Mouse (Mus musculus) lung, postnatal 0 days (tissue): Measurements from ENCODE around the gene Sptbn4. TPM values are rescaled to one million over a fixed set of nuclear protein-coding genes. Genes with fewer than 3 reads are reported as not detected.

ENCODE experiments used
- ATAC-seq: fragments of 200-750 bp; cut with Nextera tagmentation; 2 replicates; pipeline ENCODE4 v1.8.0; 2017; ENCODE audit warnings: moderate library complexity
- DNase-seq: peaks from one replicate; pipeline ENCODE4 v3.0.0-alpha.2; 2016; ENCODE audit warnings: low spot score
- H3K27ac ChIP-seq: fragments of 300-500 bp; sonication (generic); 2 replicates; pipeline ENCODE4 v1.5.1; 2014; ENCODE audit warnings: antibody characterized with exemption, mild to moderate bottlenecking, low read length, mixed read lengths
- H3K27me3 ChIP-seq: fragments of 300-500 bp; sonication (generic); replicated peaks from 2 replicates; pipeline ENCODE4 v1.6.1; 2014; ENCODE audit warnings: low read length, mixed read lengths; ENCODE audit not compliant: insufficient read depth
- H3K36me3 ChIP-seq: fragments of 300-500 bp; sonication (generic); 2 replicates; pipeline ENCODE4 v1.6.1; 2014; ENCODE audit warnings: low read length, mixed read lengths; ENCODE audit not compliant: insufficient read depth
- H3K4me1 ChIP-seq: fragments of 300-500 bp; sonication (generic); 2 replicates; pipeline ENCODE4 v1.6.1; 2014; ENCODE audit warnings: antibody characterized with exemption, low read depth, low read length, mixed read lengths; ENCODE audit not compliant: insufficient read depth
- H3K4me2 ChIP-seq: fragments of 300-500 bp; sonication (generic); replicated peaks from 2 replicates; pipeline ENCODE4 v1.6.1; 2014; ENCODE audit warnings: low read depth, mild to moderate bottlenecking, low read length, moderate library complexity, mixed read lengths
- H3K4me3 ChIP-seq: fragments of 300-500 bp; sonication (generic); 2 replicates; pipeline ENCODE4 v1.5.1; 2014; ENCODE audit warnings: low read depth, low read length
- H3K9ac ChIP-seq: fragments of 300-500 bp; sonication (generic); replicated peaks from 2 replicates; pipeline ENCODE4 v1.6.1; 2014; ENCODE audit warnings: low read depth, mild to moderate bottlenecking
- H3K9me3 ChIP-seq: fragments of 300-500 bp; sonication (generic); 2 replicates; pipeline ENCODE4 v1.6.1; 2016; ENCODE audit warnings: low read length, mixed read lengths
- CTCF ChIP-seq: IDR thresholded peaks from 2 replicates; pipeline ENCODE4 v1.5.1; 2016; ENCODE audit warnings: antibody characterized with exemption, mild to moderate bottlenecking
- EP300 ChIP-seq: IDR thresholded peaks from 2 replicates; pipeline ENCODE4 v1.6.1; 2016; ENCODE audit warnings: antibody characterized with exemption, mild to moderate bottlenecking, control low read depth
- WGBS: fragments of 180-500 bp; shearing (Covaris S2); extraction: QIAGEN DNeasy Blood & Tissue Kit; methylation state at CpG from one replicate; pipeline ENCODE4 v1.1.7; 2014; 5-methylcytosine and 5-hydroxymethylcytosine counted together
- polyA plus RNA-seq: library from polyadenylated mRNA; unstranded; fragments of >200 nt; fragmentation: Nextera tagmentation; extraction: Ambion mirVana; gene quantifications from 2 replicates; pipeline ENCODE4 v1.2.1, GENCODE M21; 2015

Sptbn4 gene
- polyA plus RNA-seq, 1 experiment from 2014 or later: 0.20 TPM

- H3K4me3 ChIP-seq: no peak overlapping the region
- no peak for DNase-seq
- H3K9me3 ChIP-seq: no peaks in the 10 kb centered on the region
- H3K36me3 ChIP-seq: no peaks in the 10 kb centered on the region
- H3K27me3 ChIP-seq: no peaks in the 10 kb centered on the region
- 95% methylated on average over 8 of the region's 8 CpGs for WGBS
- no peak overlapping the region for H3K27ac ChIP-seq
- TF ChIP-seq CTCF: no peak
- TF ChIP-seq EP300: no peak
- H3K4me2 ChIP-seq: no peak overlapping the region
- ATAC-seq: no peak
- H3K9ac ChIP-seq: no peak overlapping the region
- peaks cover 18% of the 10 kb centered on the region for H3K4me1 ChIP-seq
Observed at GRCm38 (mm10) chr7:27327500-27327899, 120.0 kb downstream of the Sptbn4 start.

- Histone ChIP-seq H3K9me3 (no peaks in the 10 kb centered on the region), H3K4me1 (peaks cover 12% of the 10 kb centered on the region), H3K4me3 (0 out of 2 replicates have a peak overlapping the region, but pooled peaks have one; percentile 21), H3K27ac (0 out of 2 replicates have a peak overlapping the region, but pooled peaks have one; percentile 3), H3K4me2 (peak overlapping the region; percentile 51), H3K9ac (peak overlapping the region; percentile 13; the same call in 1 of the 2 replicates), H3K36me3 (no peaks in the 10 kb centered on the region), H3K27me3 (no peaks in the 10 kb centered on the region)
- no peak for ATAC-seq
- TF ChIP-seq CTCF (no peak), EP300 (no peak)
- WGBS: 58% methylated on average over 34 of the region's 34 CpGs
- no peak for DNase-seq
Observed at GRCm38 (mm10) chr7:27326101-27326880, 121.2 kb downstream of the Sptbn4 start.

GRCm38 (mm10) chr7:27325697-27326096, 121.8 kb downstream of the Sptbn4 start:
- TF ChIP-seq EP300 (no peak), CTCF (no peak)
- DNase-seq (peak; percentile 87), ATAC-seq (peak; percentile 61)
- peak overlapping the region; percentile 51 for H3K4me2 ChIP-seq
- H3K27ac ChIP-seq: 0 out of 2 replicates have a peak overlapping the region, but pooled peaks have one; percentile 3
- WGBS: 7% methylated on average over 24 of the region's 24 CpGs
- no peaks in the 10 kb centered on the region for H3K9me3 ChIP-seq
- H3K9ac ChIP-seq: peak overlapping the region; percentile 13; the same call in 1 of the 2 replicates
- no peaks in the 10 kb centered on the region for H3K36me3 ChIP-seq
- peak overlapping the region; percentile 21; the same call in 1 of the 2 replicates for H3K4me3 ChIP-seq
- no peaks in the 10 kb centered on the region for H3K27me3 ChIP-seq
- peaks cover 12% of the 10 kb centered on the region for H3K4me1 ChIP-seq

GRCm38 (mm10) chr7:27324928-27325327, 122.6 kb downstream of the Sptbn4 start:
- H3K4me2 ChIP-seq: no peak overlapping the region
- no peak for TF ChIP-seq EP300
- TF ChIP-seq CTCF: no peak
- no peaks in the 10 kb centered on the region for H3K27me3 ChIP-seq
- H3K4me1 ChIP-seq: peaks cover 9% of the 10 kb centered on the region
- no peak for DNase-seq
- H3K27ac ChIP-seq: no peak overlapping the region
- no peak overlapping the region for H3K9ac ChIP-seq
- 60% methylated on average over 18 of the region's 20 CpGs for WGBS
- H3K4me3 ChIP-seq: no peak overlapping the region
- H3K36me3 ChIP-seq: no peaks in the 10 kb centered on the region
- no peak for ATAC-seq
- no peaks in the 10 kb centered on the region for H3K9me3 ChIP-seq

- no peak overlapping the region for H3K4me3 ChIP-seq
- no peaks in the 10 kb centered on the region for H3K9me3 ChIP-seq
- H3K4me2 ChIP-seq: no peak overlapping the region
- H3K36me3 ChIP-seq: no peaks in the 10 kb centered on the region
- no peak overlapping the region for H3K9ac ChIP-seq
- no peak overlapping the region for H3K27ac ChIP-seq
- H3K4me1 ChIP-seq: peaks cover 5% of the 10 kb centered on the region; the same call in 1 of the 2 replicates
- DNase-seq (no peak), ATAC-seq (no peak)
- TF ChIP-seq CTCF: no peak
- TF ChIP-seq EP300: no peak
- H3K27me3 ChIP-seq: no peaks in the 10 kb centered on the region
- WGBS: 93% methylated on average over 11 of the region's 11 CpGs
Observed at GRCm38 (mm10) chr7:27324161-27324560, 123.3 kb downstream of the Sptbn4 start.

- DNase-seq (no peak), ATAC-seq (no peak)
- H3K4me3 ChIP-seq: no peak overlapping the region
- no peak overlapping the region for H3K9ac ChIP-seq
- WGBS: 87% methylated on average over 5 of the region's 5 CpGs
- no peaks in the 10 kb centered on the region for H3K36me3 ChIP-seq
- no peaks in the 10 kb centered on the region for H3K27me3 ChIP-seq
- TF ChIP-seq CTCF: no peak
- TF ChIP-seq EP300: no peak
- no peaks in the 10 kb centered on the region for H3K9me3 ChIP-seq
- H3K4me2 ChIP-seq: no peak overlapping the region
- peaks cover 5% of the 10 kb centered on the region; the same call in 1 of the 2 replicates for H3K4me1 ChIP-seq
- H3K27ac ChIP-seq: no peak overlapping the region
Observed at GRCm38 (mm10) chr7:27323001-27323400, 124.5 kb downstream of the Sptbn4 start.
